In the genomic region with DNA sequence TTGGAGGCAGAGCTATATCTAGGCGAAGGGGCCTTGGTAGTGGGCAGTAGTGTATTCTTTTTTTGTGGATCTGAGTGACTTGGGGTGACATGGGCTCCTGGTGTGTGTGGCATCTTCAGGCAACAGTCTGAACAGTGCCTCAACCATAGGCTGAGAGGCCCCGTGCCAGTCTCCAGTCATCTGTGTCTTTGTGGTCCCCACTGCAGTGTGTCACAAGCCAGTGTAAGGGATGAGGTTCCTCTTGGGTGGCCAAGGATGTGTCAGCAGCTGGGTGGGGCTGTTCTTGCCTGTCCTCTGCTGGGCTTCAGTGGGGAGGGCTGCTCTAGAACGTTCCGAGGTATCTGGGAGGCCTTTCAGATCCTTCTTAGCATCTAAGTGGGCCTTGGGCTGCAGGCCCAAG, we compare ENCODE assay signal across 19 mouse cellular contexts. TPM values are rescaled to one million over a fixed set of nuclear protein-coding genes. Genes with fewer than 3 reads are reported as not detected.
A peak's percentile ranks its signal among the peaks of the same experiment; 100 is the strongest.
DNase-seq lines count a peak whose midpoint lies in the region; ATAC-seq and TF ChIP-seq lines count a peak whose summit lies in the region.
"Had no signal": no experiment of that assay in that cellular context is flagged by ENCODE, and none has a peak within 500 bp of the region (broad histone marks: within the 10 kb centered on the region; RNA-seq: fewer than 3 reads in every experiment).

No protein-coding gene starts in this region.

- 0 out of 2 replicates have a peak, but pooled peaks have one; percentile 3 for ATAC-seq in hindbrain, embryonic 15.5 days (ENCODE audit: low FRiP score, low read depth)
- ATAC-seq in hindbrain, embryonic 13.5 days (ENCODE audit: low FRiP score): no peak
- ATAC-seq: forebrain, embryonic 13.5 days had no signal

- H3K4me1 ChIP-seq in hindbrain, embryonic 15.5 days (replicated peaks): 0 out of 2 replicates have a peak, but pooled peaks cover 3% of the 10 kb centered on the region
- peaks cover 6% of the 10 kb centered on the region for H3K4me1 ChIP-seq in hindbrain, embryonic 13.5 days (replicated peaks)
- H3K4me1 ChIP-seq in bone marrow, adult 2 months (ENCODE audit: control insufficient read depth, insufficient read depth, low read length): peaks cover 2% of the 10 kb centered on the region; the same call in 1 of the 2 replicates

- no peak overlapping the region for H3K9ac ChIP-seq in hindbrain, embryonic 15.5 days
- no peak overlapping the region for H3K9ac ChIP-seq in hindbrain, embryonic 13.5 days
- H3K9ac ChIP-seq: forebrain, embryonic 13.5 days; hindbrain, embryonic 12.5 days; intestine, embryonic 15.5 days; limb, embryonic 15.5 days had no signal

- TF ChIP-seq POLR2A in bone marrow, adult 2 months (IDR thresholded peaks at IDR 0.05; ENCODE audit: borderline replicate concordance, control insufficient read depth, low read depth, low read length): no peak

- peak; percentile 39 to 51 for DNase-seq in spleen, adult 18-20 months
- DNase-seq in spleen, adult 12 weeks (ENCODE audit: low spot score): no peak
- peak; percentile 83 for DNase-seq in splenic B cell, adult 2 months (ENCODE audit: low read depth, low spot score)
- no peak for DNase-seq in heart, postnatal 36 days
- DNase-seq: cerebellum, postnatal 10 days had no signal

- H3K27ac ChIP-seq in hindbrain, embryonic 15.5 days (replicated peaks): no peak overlapping the region
- H3K27ac ChIP-seq in hindbrain, embryonic 13.5 days: no peak overlapping the region
- peak overlapping the region; percentile 66 for H3K27ac ChIP-seq in bone marrow, adult 2 months (ENCODE audit: control insufficient read depth, insufficient read depth, low read depth, low read length, poor library complexity)
- H3K27ac ChIP-seq: forebrain, embryonic 13.5 days; heart, adult 2 months; hindbrain, embryonic 12.5 days; intestine, embryonic 15.5 days; limb, embryonic 15.5 days had no signal

- no peak overlapping the region for H3K4me2 ChIP-seq in hindbrain, embryonic 15.5 days
- H3K4me2 ChIP-seq in hindbrain, embryonic 13.5 days: no peak overlapping the region

- 88% methylated on average over 4 of the region's 4 CpGs for WGBS in hindbrain, embryonic 15.5 days
- WGBS in hindbrain, embryonic 13.5 days: 95% methylated on average over 4 of the region's 4 CpGs
- 47% methylated on average over 4 of the region's 4 CpGs for WGBS in bone marrow, adult 2 months

- intact Hi-C loops in heart, postnatal 36 days (cut with DNase I): no loop called here

- H3K27me3 ChIP-seq in hindbrain, embryonic 15.5 days: peaks cover 35% of the 10 kb centered on the region
- peaks cover 77% of the 10 kb centered on the region for H3K27me3 ChIP-seq in hindbrain, embryonic 13.5 days
- no peaks in the 10 kb centered on the region for H3K27me3 ChIP-seq in splenic B cell, adult 2 months (ENCODE audit: control insufficient read depth, insufficient read depth, low read length, poor library complexity, severe bottlenecking)

- no peaks in the 10 kb centered on the region for H3K36me3 ChIP-seq in hindbrain, embryonic 15.5 days
- no peaks in the 10 kb centered on the region for H3K36me3 ChIP-seq in hindbrain, embryonic 13.5 days
- no peaks in the 10 kb centered on the region for H3K36me3 ChIP-seq in splenic B cell, adult 2 months (ENCODE audit: control insufficient read depth, insufficient read depth, low read length, poor library complexity, severe bottlenecking)
- H3K36me3 ChIP-seq: G1E; hindbrain, embryonic 12.5 days; intestine, embryonic 15.5 days; limb, embryonic 15.5 days had no signal

- H3K4me3 ChIP-seq in hindbrain, embryonic 15.5 days: no peak overlapping the region
- no peak overlapping the region for H3K4me3 ChIP-seq in hindbrain, embryonic 13.5 days
- no peak overlapping the region for H3K4me3 ChIP-seq in bone marrow, adult 2 months (replicated peaks; ENCODE audit: control insufficient read depth, low read depth, low read length)
- H3K4me3 ChIP-seq: forebrain, embryonic 13.5 days; heart, adult 2 months; hindbrain, embryonic 12.5 days had no signal

- 0 out of 2 replicates have a peak, but pooled peaks have one; percentile 10 for TF ChIP-seq CTCF in bone marrow, adult 2 months (IDR thresholded peaks at IDR 0.05; ENCODE audit: control insufficient read depth, insufficient read depth, low read length)

- no peaks in the 10 kb centered on the region for H3K9me3 ChIP-seq in hindbrain, embryonic 15.5 days
- no peaks in the 10 kb centered on the region for H3K9me3 ChIP-seq in hindbrain, embryonic 13.5 days
- H3K9me3 ChIP-seq: forebrain, embryonic 13.5 days; G1E; hindbrain, embryonic 12.5 days; intestine, embryonic 15.5 days; limb, embryonic 15.5 days had no signal

RNA-seq across cellular contexts. Expression of a gene that starts 7.4 kb away (rescaled TPM):
- 0.21 and 0.35 TPM in 2 replicates for polyA plus RNA-seq in hindbrain, embryonic 15.5 days (2015; fragmentation: Nextera tagmentation; extraction: Ambion mirVana)
- polyA plus RNA-seq in hindbrain, embryonic 13.5 days (2015; fragmentation: Nextera tagmentation; extraction: Ambion mirVana): 0.14 and 0.23 TPM in 2 replicates
- 2.7 and 3.2 TPM in 2 replicates for polyA plus RNA-seq in bone marrow, adult 2 months (2011; ENCODE audit: insufficient read depth, insufficient read length, low replicate concordance, missing spikeins)
- 1 to 10 TPM; 2.0 to 3.7 TPM for total RNA-seq in heart, postnatal 36 days (2021)

RNA-seq across cellular contexts. Expression of a gene that starts 12.6 kb away (rescaled TPM):
- polyA plus RNA-seq in hindbrain, embryonic 15.5 days (2015; fragmentation: Nextera tagmentation; extraction: Ambion mirVana): not detected in 2 replicates
- not detected in 2 replicates for polyA plus RNA-seq in hindbrain, embryonic 13.5 days (2015; fragmentation: Nextera tagmentation; extraction: Ambion mirVana)
- polyA plus RNA-seq in bone marrow, adult 2 months (2011; ENCODE audit: insufficient read depth, insufficient read length, low replicate concordance, missing spikeins): not detected in 2 replicates
- total RNA-seq in heart, postnatal 36 days (2021): not detected
- total RNA-seq: heart, adult 2 months; layer of hippocampus, postnatal 10 days had no signal
- polyA plus RNA-seq: forebrain, embryonic 13.5 days; heart, adult 2 months; heart, embryonic 16.5 days; hindbrain, embryonic 12.5 days; limb, embryonic 15.5 days; lung, embryonic 16.5 days; neural tube, embryonic 14.5 days had no signal

RNA-seq across cellular contexts. Expression of a gene that starts 23.5 kb away (rescaled TPM):
- polyA plus RNA-seq in hindbrain, embryonic 15.5 days (2015; fragmentation: Nextera tagmentation; extraction: Ambion mirVana): 503 and 561 TPM in 2 replicates
- polyA plus RNA-seq in hindbrain, embryonic 13.5 days (2015; fragmentation: Nextera tagmentation; extraction: Ambion mirVana): 352 and 355 TPM in 2 replicates
- 9.7 and 13.3 TPM in 2 replicates for polyA plus RNA-seq in bone marrow, adult 2 months (2011; ENCODE audit: insufficient read depth, insufficient read length, low replicate concordance, missing spikeins)
- total RNA-seq in heart, postnatal 36 days (2021): 10 to 100 TPM; 45.0 to 49.3 TPM

RNA-seq across cellular contexts. Expression of a gene that starts 27.7 kb away (rescaled TPM):
- 0.09 TPM in 2 replicates for polyA plus RNA-seq in hindbrain, embryonic 15.5 days (2015; fragmentation: Nextera tagmentation; extraction: Ambion mirVana)
- polyA plus RNA-seq in hindbrain, embryonic 13.5 days (2015; fragmentation: Nextera tagmentation; extraction: Ambion mirVana): 0.04 and 0.09 TPM in 2 replicates
- 0.29 TPM in 1 of 2 replicates, not detected in the other for polyA plus RNA-seq in bone marrow, adult 2 months (2011; ENCODE audit: insufficient read depth, insufficient read length, low replicate concordance, missing spikeins)
- total RNA-seq in heart, postnatal 36 days (2021): under 1 TPM in 1 of 2 experiments, not detected in 1; 0.06 TPM
- total RNA-seq: heart, adult 2 months had no signal
- polyA plus RNA-seq: G1E; hindbrain, embryonic 12.5 days; intestine, embryonic 15.5 days; lung, embryonic 16.5 days; neural tube, embryonic 14.5 days; stomach, embryonic 16.5 days had no signal

RNA-seq across cellular contexts. Expression of a gene that starts 29.8 kb away (rescaled TPM):
- 40.4 and 44.9 TPM in 2 replicates for polyA plus RNA-seq in hindbrain, embryonic 15.5 days (2015; fragmentation: Nextera tagmentation; extraction: Ambion mirVana)
- 40.8 and 44.5 TPM in 2 replicates for polyA plus RNA-seq in hindbrain, embryonic 13.5 days (2015; fragmentation: Nextera tagmentation; extraction: Ambion mirVana)
- polyA plus RNA-seq in bone marrow, adult 2 months (2011; ENCODE audit: insufficient read depth, insufficient read length, low replicate concordance, missing spikeins): 15.1 and 28.2 TPM in 2 replicates
- 10 to 100 TPM; 28.0 to 30.8 TPM for total RNA-seq in heart, postnatal 36 days (2021)

Comparison
In these comparisons a context has a peak if more than half of its experiments do, and no peak if none do; other contexts are left out.
1. DNase-seq: peak in spleen, adult 18-20 months (2 of 2) and splenic B cell, adult 2 months (single experiment); none in spleen, adult 12 weeks (single experiment) and heart, postnatal 36 days (0 of 2).
2. RNA of a gene that starts 23.5 kb away (polyA plus RNA-seq): 503 to 561 TPM in hindbrain, embryonic 15.5 days and 352 to 355 TPM in hindbrain, embryonic 13.5 days; 9.7 to 13.3 TPM in bone marrow, adult 2 months; every median in the first group is over 10 times any median in the second.